ENCODE assay signal across 16 mouse cellular contexts in genomic region chr2:93476487-93476886, GRCm38 (mm10). TPM values are rescaled to one million over a fixed set of nuclear protein-coding genes. Genes with fewer than 3 reads are reported as not detected.
A peak's percentile ranks its signal among the peaks of the same experiment; 100 is the strongest.
DNase-seq lines count a peak whose midpoint lies in the region; ATAC-seq lines count a peak whose summit lies in the region.
"Had no signal": no experiment of that assay in that cellular context is flagged by ENCODE, and none has a peak within 500 bp of the region (broad histone marks: within the 10 kb centered on the region; RNA-seq: fewer than 3 reads in every experiment).

No protein-coding gene starts in this region.

- no peak overlapping the region for H3K9ac ChIP-seq in heart, embryonic 11.5 days (ENCODE audit: low read depth, low read length)
- no peak overlapping the region for H3K9ac ChIP-seq in midbrain, embryonic 14.5 days (replicated peaks; ENCODE audit: low read length)
- H3K9ac ChIP-seq: embryonic facial prominence, embryonic 15.5 days; forebrain, postnatal 0 days; heart, embryonic 13.5 days; midbrain, embryonic 12.5 days had no signal

- no peak overlapping the region for H3K27ac ChIP-seq in heart, embryonic 11.5 days (ENCODE audit: low read depth, low read length)
- no peak overlapping the region for H3K27ac ChIP-seq in midbrain, embryonic 14.5 days (replicated peaks; ENCODE audit: low read depth, low read length)
- H3K27ac ChIP-seq: embryonic facial prominence, embryonic 15.5 days; heart, embryonic 13.5 days; kidney, postnatal 0 days; midbrain, embryonic 12.5 days had no signal

- H3K4me2 ChIP-seq in heart, embryonic 11.5 days, result no peak overlapping the region
- no peak overlapping the region for H3K4me2 ChIP-seq in midbrain, embryonic 14.5 days (ENCODE audit: low read length)
- H3K4me2 ChIP-seq: embryonic facial prominence, embryonic 15.5 days; heart, embryonic 13.5 days; liver, embryonic 11.5 days; midbrain, embryonic 12.5 days had no signal

- no peak overlapping the region for H3K4me3 ChIP-seq in heart, embryonic 11.5 days (ENCODE audit: low read depth, low read length)
- no peak overlapping the region for H3K4me3 ChIP-seq in midbrain, embryonic 14.5 days (replicated peaks; ENCODE audit: low read depth, low read length)
- H3K4me3 ChIP-seq: embryonic facial prominence, embryonic 15.5 days; heart, embryonic 13.5 days; midbrain, embryonic 12.5 days had no signal

- 75% methylated on average over 7 of the region's 7 CpGs for WGBS in heart, embryonic 11.5 days (ENCODE audit: insufficient replicate concordance)
- 86% methylated on average over 7 of the region's 7 CpGs for WGBS in midbrain, embryonic 14.5 days

- DNase-seq in heart, adult 11 months, result peak; percentile 97
- DNase-seq in urinary bladder, postnatal 14 days (ENCODE audit: low spot score), result peak; percentile 54
- DNase-seq in urinary bladder, adult 2 months (ENCODE audit: low spot score), result no peak
- peak; percentile 62 for DNase-seq in heart, adult 8-10 months (ENCODE audit: low spot score)
- no peak for DNase-seq in midbrain, embryonic 14.5 days
- no peak for DNase-seq in lung, postnatal 14 days
- DNase-seq: forebrain, postnatal 0 days; lung, postnatal 36 days; thymus, postnatal 25 days had no signal

- peaks cover 12% of the 10 kb centered on the region for H3K27me3 ChIP-seq in heart, embryonic 11.5 days (ENCODE audit: control insufficient read depth, insufficient read depth, low read length)
- H3K27me3 ChIP-seq in midbrain, embryonic 14.5 days (ENCODE audit: control insufficient read depth, insufficient read depth, low read length), result no peaks in the 10 kb centered on the region
- H3K27me3 ChIP-seq: embryonic facial prominence, embryonic 15.5 days had no signal

- no peaks in the 10 kb centered on the region for H3K4me1 ChIP-seq in heart, embryonic 11.5 days (ENCODE audit: control insufficient read depth, insufficient read depth, low read length)
- no peaks in the 10 kb centered on the region for H3K4me1 ChIP-seq in midbrain, embryonic 14.5 days (ENCODE audit: control insufficient read depth, insufficient read depth, low read length)
- H3K4me1 ChIP-seq: midbrain, embryonic 12.5 days had no signal

- no peak for ATAC-seq in heart, embryonic 11.5 days (replicated peaks; ENCODE audit: insufficient number of reproducible peaks, low FRiP score, low TSS enrichment)
- ATAC-seq in midbrain, embryonic 14.5 days (ENCODE audit: low FRiP score, low TSS enrichment), result no peak
- ATAC-seq: forebrain, postnatal 0 days had no signal

- no peaks in the 10 kb centered on the region for H3K36me3 ChIP-seq in heart, embryonic 11.5 days (ENCODE audit: control insufficient read depth, insufficient read depth, low read length)
- no peaks in the 10 kb centered on the region for H3K36me3 ChIP-seq in midbrain, embryonic 14.5 days (ENCODE audit: control insufficient read depth, insufficient read depth, low read length)
- H3K36me3 ChIP-seq: embryonic facial prominence, embryonic 15.5 days; G1E; heart, embryonic 13.5 days; midbrain, embryonic 12.5 days had no signal

- no peaks in the 10 kb centered on the region for H3K9me3 ChIP-seq in heart, embryonic 11.5 days (replicated peaks; ENCODE audit: control insufficient read depth, low read length)
- no peaks in the 10 kb centered on the region for H3K9me3 ChIP-seq in midbrain, embryonic 14.5 days (ENCODE audit: control insufficient read depth, low read length)
- H3K9me3 ChIP-seq: embryonic facial prominence, embryonic 15.5 days; G1E; heart, embryonic 13.5 days; midbrain, embryonic 12.5 days had no signal

RNA-seq across cellular contexts. Expression of gene Cd82, which starts 13.5 kb away (rescaled TPM):
- polyA plus RNA-seq in heart, embryonic 11.5 days (2014; fragmentation: Nextera tagmentation; extraction: Ambion mirVana), result 10.6 and 14.3 TPM in 2 replicates
- polyA plus RNA-seq in urinary bladder, adult 2 months (2012; rRNA removed), result 95.1 and 96.4 TPM in 2 replicates
- 10 to 100 TPM; 15.6 to 24.4 (median 17.1) TPM for total RNA-seq in heart, adult 8-10 months (2022)
- 12.6 and 14.1 TPM in 2 replicates for polyA plus RNA-seq in midbrain, embryonic 14.5 days (2014; fragmentation: Nextera tagmentation; extraction: Ambion mirVana)

Comparison
In these comparisons a context has a peak if more than half of its experiments do, and no peak if none do; other contexts are left out.
1. DNase-seq: peak in heart, adult 11 months (single experiment), urinary bladder, postnatal 14 days (single experiment) and heart, adult 8-10 months (single experiment); none in urinary bladder, adult 2 months (single experiment), midbrain, embryonic 14.5 days (single experiment) and lung, postnatal 14 days (single experiment).